Mouse (Mus musculus) liver, adult 2 months (tissue): ENCODE data around the gene Actr3b.

Source experiments
- CTCF ChIP-seq: fragments of 200-500 bp; IDR thresholded peaks from 2 replicates; pipeline ENCODE4 v1.5.1; 2011; ENCODE audit warnings: low read depth, low read length, control low read depth
- POLR2A ChIP-seq: fragments of 200-500 bp; IDR thresholded peaks from 2 replicates; pipeline ENCODE4 v1.6.1; 2011; ENCODE audit warnings: low read length, control low read depth; ENCODE audit not compliant: insufficient read depth; ENCODE audit errors: extremely low read depth

DNA sequence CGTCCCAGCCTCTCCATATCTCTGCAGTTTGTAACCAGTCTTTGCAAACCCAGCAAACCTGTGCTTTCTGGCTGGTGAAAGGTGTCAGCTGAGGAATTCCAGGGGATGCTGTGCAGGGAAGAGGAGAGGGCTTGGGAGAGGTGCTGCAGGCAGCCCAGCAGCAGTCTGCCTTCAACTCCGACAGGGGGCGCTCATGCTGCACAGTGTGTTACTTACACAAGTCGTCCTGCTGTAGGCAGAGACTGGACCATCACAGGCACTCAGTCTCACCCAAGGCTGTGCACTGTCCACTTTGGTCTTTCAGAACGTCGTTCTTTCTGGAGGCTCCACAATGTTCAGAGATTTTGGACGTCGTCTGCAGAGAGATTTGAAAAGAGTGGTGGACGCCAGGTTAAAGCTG is 88.3 kb downstream of the Actr3b start:
- TF ChIP-seq CTCF = peak; percentile 67
- no peak for TF ChIP-seq POLR2A
